Mouse (Mus musculus): ENCODE results near the gene Tnp1. TPM values are rescaled to one million over a fixed set of nuclear protein-coding genes. Genes with fewer than 3 reads are reported as not detected.

Tnp1 gene
- not detected for polyA plus RNA-seq (2021)

- H3K27me3 ChIP-seq, result peaks cover 8% of the 10 kb centered on the region
- DNase-seq (ENCODE audit: low read depth, low spot score) (no peak), ATAC-seq (no peak)
- POLR2A ChIA-PET, result no interaction called here
- CTCF ChIA-PET, result no interaction called here
- in situ Hi-C loops (cut with MboI; ENCODE audit: low pct_unique_long_range_greater_than_20kb), result no loop called here
- TF ChIP-seq CTCF (IDR thresholded peaks at IDR 0.05), result no peak
Measured at GRCm38 (mm10) chr1:73015731-73016130, at the start of gene Tnp1. TSS of gene Tnp1 (minus strand) at chr1:73015909.

GRCm38 (mm10) chr1:73064336-73064735 lies 48.6 kb upstream of the Tnp1 start:
- no peaks in the 10 kb centered on the region for H3K27me3 ChIP-seq
- in situ Hi-C loops (cut with MboI; ENCODE audit: low pct_unique_long_range_greater_than_20kb), result no loop called here
- DNase-seq (ENCODE audit: low read depth, low spot score) (no peak), ATAC-seq (no peak)
- CTCF ChIA-PET, result no interaction called here
- TF ChIP-seq CTCF (IDR thresholded peaks at IDR 0.05), result no peak
- POLR2A ChIA-PET, result no interaction called here

DNA sequence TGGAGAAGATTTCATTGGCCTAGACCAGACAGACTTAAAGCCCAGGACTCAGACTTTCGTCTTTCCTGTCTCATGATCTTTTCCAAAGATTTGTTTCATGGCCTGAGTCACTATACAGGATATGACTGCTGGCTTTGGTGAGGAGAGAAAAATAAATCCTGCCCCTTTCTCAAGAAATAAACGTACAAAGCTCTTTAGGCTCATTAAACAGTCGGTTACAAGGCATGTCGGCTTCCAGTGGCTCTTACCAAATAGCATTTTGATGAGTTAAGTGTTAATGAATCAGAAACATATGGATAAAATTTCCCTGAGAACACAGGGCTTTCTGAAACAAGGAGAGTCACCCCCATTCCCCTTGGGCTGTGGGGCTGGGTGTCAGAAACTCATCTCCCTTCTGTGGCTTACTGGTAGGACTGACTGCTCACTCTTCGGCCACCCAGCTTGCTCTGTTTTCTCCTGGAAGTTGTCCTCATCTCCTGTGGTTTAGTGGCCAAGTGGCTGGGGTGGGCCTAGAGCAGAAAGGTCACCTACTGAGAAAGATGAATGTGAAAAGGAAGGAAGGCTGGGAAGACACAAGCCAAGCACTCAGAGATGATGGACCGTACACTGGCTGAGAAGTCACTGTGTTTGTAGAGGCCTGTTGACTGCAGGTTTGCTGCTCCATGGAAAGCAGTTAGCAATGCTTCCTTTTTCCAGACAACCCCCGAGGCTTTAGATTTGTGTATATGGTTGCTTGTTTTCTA lies 46.0 kb upstream of the Tnp1 start:
- ATAC-seq (no peak), DNase-seq (ENCODE audit: low read depth, low spot score) (no peak)
- TF ChIP-seq CTCF (IDR thresholded peaks at IDR 0.05), result no peak
- CTCF ChIA-PET, result no interaction called here
- H3K27me3 ChIP-seq, result no peaks in the 10 kb centered on the region
- POLR2A ChIA-PET, result no interaction called here
- in situ Hi-C loops (cut with MboI; ENCODE audit: low pct_unique_long_range_greater_than_20kb), result no loop called here

DNA sequence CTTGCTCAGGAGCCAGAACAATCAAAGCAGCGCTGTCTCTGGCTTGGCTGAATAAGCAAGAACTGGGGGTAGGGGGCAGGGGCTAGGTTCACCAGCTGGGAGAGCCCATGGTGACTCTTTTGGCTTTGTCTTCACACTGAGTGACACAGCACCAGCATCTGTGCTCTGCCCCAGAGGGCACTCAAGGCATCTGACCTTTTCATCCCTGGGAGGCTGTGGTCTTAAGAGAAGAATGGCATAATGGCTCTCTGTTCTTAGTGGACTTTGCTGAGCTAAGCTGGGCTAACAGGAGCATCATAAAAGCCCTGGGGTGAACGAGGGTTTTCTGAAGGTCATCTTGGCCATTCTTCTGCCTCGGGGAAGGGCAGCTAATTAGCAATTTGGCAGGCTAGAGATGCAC lies 44.6 kb upstream of the Tnp1 start:
- in situ Hi-C loops (cut with MboI; ENCODE audit: low pct_unique_long_range_greater_than_20kb), result no loop called here
- ChIA-PET POLR2A (no interaction called here), CTCF (no interaction called here)
- no peak for TF ChIP-seq CTCF (IDR thresholded peaks at IDR 0.05)
- H3K27me3 ChIP-seq, result no peaks in the 10 kb centered on the region
- ATAC-seq (no peak), DNase-seq (ENCODE audit: low read depth, low spot score) (no peak)

DNA sequence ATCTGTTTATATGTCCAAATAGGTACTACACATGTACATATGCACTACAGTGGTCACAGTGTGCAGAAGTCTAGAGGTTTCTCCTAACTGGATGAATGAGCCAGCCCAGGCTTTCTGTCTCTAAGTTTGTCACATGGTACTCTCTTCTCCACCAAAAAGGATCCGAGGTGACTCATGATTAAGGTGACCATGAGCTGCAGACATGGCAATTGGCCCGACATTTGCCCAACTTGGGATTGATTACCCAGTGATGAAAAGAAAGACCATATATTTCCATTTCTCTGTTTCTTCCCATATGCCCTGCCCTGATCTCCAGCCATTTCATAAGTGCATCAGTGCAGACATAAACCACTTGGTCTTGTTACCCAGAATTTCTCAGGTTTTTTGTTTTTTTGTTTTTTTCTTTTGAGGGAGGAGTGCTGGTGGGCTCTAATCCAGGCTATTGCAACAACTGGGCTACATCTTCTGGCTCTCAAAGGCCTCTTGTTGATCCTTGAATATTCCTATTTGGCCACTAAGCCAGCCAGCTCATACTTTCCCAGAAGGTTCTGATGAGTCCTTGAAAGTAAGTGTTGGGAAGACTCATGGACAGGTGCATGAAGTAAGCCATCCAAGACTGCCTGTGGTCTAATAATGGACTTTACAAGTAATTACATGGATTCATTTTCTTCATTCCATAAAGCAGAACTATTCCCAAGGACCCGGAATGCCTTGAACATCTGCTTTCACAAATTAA lies 40.7 kb upstream of the Tnp1 start:
- POLR2A ChIA-PET, result interaction anchor here (0.6 kb wide), 1 partner anchor 81 kb away, joined by 3 read pairs; no protein-coding TSS in a partner anchor
- no peak for TF ChIP-seq CTCF (IDR thresholded peaks at IDR 0.05)
- no peaks in the 10 kb centered on the region for H3K27me3 ChIP-seq
- DNase-seq (ENCODE audit: low read depth, low spot score), result no peak
- ATAC-seq, result no peak
- CTCF ChIA-PET, result no interaction called here
- in situ Hi-C loops (cut with MboI; ENCODE audit: low pct_unique_long_range_greater_than_20kb), result no loop called here

- no peaks in the 10 kb centered on the region for H3K27me3 ChIP-seq
- ChIA-PET CTCF (no interaction called here), POLR2A (interaction anchor here (0.6 kb wide), 1 partner anchor 81 kb away, joined by 3 read pairs; no protein-coding TSS in a partner anchor)
- TF ChIP-seq CTCF (IDR thresholded peaks at IDR 0.05), result no peak
- ATAC-seq, result no peak
- no peak for DNase-seq (ENCODE audit: low read depth, low spot score)
- in situ Hi-C loops (cut with MboI; ENCODE audit: low pct_unique_long_range_greater_than_20kb), result no loop called here
Measured at GRCm38 (mm10) chr1:73055820-73056219, 40.1 kb upstream of the Tnp1 start.

GRCm38 (mm10) chr1:73055206-73055605 lies 39.5 kb upstream of the Tnp1 start:
- ChIA-PET CTCF (no interaction called here), POLR2A (no interaction called here)
- no peak for ATAC-seq
- no peak for DNase-seq (ENCODE audit: low read depth, low spot score)
- in situ Hi-C loops (cut with MboI; ENCODE audit: low pct_unique_long_range_greater_than_20kb), result no loop called here
- H3K27me3 ChIP-seq, result no peaks in the 10 kb centered on the region
- no peak for TF ChIP-seq CTCF (IDR thresholded peaks at IDR 0.05)

DNA sequence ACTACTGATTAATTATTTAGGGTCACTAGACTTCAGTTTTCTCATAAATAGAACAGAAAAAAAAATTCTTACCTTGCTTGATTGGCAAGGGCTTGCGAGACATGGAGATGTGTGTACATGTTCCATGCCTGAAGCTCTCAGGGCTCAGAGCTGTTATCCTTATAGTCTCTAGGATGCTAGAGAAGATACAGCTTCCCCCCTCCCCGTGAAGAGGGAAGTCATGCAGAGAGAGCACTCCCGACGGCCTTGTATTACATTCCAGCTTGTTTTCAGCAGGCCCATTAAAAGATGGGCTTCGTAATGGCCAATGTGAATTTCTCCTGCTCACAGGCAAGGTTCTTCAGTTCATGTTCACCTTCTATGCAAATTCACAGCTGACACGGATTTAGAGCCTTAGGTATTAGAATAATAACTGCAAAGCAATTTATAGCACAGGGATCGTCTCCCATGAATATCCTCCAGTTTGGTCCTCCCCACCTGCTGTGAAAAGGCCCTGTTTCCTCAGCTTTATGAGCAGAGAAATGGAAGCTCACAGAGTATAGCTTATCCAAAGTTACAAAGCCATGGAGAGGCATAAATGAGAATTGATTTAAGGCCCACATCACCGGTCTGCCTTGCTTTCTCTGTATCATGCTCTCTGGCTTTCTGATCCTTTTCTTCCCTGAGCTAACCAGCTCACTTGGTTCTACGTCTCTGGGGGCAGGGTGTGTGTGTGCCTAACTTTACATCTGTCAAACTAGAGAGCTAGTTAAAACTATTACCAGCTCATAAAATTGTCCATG lies 38.0 kb upstream of the Tnp1 start:
- ChIA-PET POLR2A (no interaction called here), CTCF (no interaction called here)
- DNase-seq (ENCODE audit: low read depth, low spot score) (no peak), ATAC-seq (no peak)
- no peak for TF ChIP-seq CTCF (IDR thresholded peaks at IDR 0.05)
- in situ Hi-C loops (cut with MboI; ENCODE audit: low pct_unique_long_range_greater_than_20kb), result no loop called here
- no peaks in the 10 kb centered on the region for H3K27me3 ChIP-seq

- DNase-seq (ENCODE audit: low read depth, low spot score), result no peak
- TF ChIP-seq CTCF (IDR thresholded peaks at IDR 0.05), result no peak
- ChIA-PET POLR2A (no interaction called here), CTCF (interaction anchor here (1.2 kb wide), 1 partner anchor 46 kb away, joined by 3 read pairs; no protein-coding TSS in a partner anchor)
- H3K27me3 ChIP-seq, result no peaks in the 10 kb centered on the region
- in situ Hi-C loops (cut with MboI; ENCODE audit: low pct_unique_long_range_greater_than_20kb), result no loop called here
- no peak for ATAC-seq
Measured at GRCm38 (mm10) chr1:73046896-73047672, 31.4 kb upstream of the Tnp1 start.

- no peak for TF ChIP-seq CTCF (IDR thresholded peaks at IDR 0.05)
- in situ Hi-C loops (cut with MboI; ENCODE audit: low pct_unique_long_range_greater_than_20kb), result no loop called here
- ChIA-PET CTCF (interaction anchor here (0.9 kb wide), 1 partner anchor 552 kb away, joined by 3 read pairs; no protein-coding TSS in a partner anchor), POLR2A (no interaction called here)
- no peaks in the 10 kb centered on the region for H3K27me3 ChIP-seq
- ATAC-seq (no peak), DNase-seq (ENCODE audit: low read depth, low spot score) (no peak)
Measured at GRCm38 (mm10) chr1:73045948-73046685, 30.4 kb upstream of the Tnp1 start.
